Mouse (Mus musculus): ENCODE results near the gene Cers6.

Gene Cers6

GRCm38 (mm10) chr2:68916299-68916698, 55.1 kb downstream of the Cers6 start:
- no peak for DNase-seq (ENCODE audit: low read depth, low spot score)

DNA sequence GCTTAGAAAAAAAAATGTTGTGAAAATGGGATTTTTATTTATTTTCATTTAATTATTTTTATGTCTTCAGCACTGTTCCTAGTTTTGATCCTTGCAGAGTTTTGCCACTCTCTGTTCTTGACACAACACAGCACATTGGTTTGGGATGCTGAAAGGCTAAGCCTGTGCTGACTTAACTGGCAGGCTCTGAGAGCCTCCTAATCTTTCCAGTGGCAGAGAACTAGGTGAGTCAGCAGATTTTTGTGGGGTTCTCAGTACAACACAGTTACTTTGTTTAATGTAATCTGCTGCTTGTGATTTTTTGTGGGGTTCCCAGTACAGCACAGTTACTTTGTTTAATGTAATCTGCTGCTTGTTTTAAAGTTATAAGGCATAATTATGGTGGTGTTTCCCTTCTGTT, 55.8 kb downstream of the Cers6 start:
- DNase-seq (ENCODE audit: low read depth, low spot score), result no peak

GRCm38 (mm10) chr2:68917524-68917923, 56.3 kb downstream of the Cers6 start:
- DNase-seq (ENCODE audit: low read depth, low spot score), result no peak

DNA sequence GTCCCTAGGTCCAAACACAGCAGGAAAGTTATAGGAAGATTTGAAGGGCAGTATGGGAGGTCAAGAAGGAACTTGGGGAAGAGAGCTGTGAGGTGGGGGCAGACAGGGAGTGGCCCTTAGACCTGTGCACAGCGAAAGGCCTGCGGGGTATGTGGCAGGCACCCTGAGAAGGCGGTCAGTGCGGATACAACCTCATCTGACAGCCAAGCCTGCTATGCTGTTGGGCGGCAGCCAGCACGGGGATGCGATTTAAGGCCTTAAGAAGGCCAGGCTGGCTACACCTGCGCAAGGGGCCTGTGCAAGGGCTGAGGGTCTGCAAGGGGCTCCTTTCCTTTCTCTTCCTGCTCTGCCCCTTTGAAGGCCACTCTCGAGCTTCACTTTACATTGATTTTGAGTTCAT, 63.1 kb downstream of the Cers6 start:
- DNase-seq (ENCODE audit: low read depth, low spot score), result no peak

DNA sequence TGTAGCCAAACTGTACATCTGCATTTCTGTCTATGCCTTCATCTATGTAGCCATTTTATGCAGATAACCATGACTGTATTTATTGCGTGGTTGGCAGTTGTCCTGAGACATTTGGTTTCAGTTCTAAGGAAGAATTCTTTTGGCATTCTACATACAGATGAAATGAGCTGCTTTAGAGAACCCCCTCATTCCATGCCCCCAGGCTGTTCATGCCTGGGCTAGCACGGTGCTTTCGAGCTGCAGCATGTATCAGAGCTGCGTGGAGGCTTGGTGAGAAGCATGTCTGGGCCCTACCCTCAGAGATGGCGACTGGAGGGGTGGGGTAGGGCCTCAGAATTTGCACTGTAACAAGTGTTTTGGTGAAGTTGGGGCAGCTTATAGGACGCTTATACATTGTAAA, 64.3 kb downstream of the Cers6 start:
- no peak for DNase-seq (ENCODE audit: low read depth, low spot score)

GRCm38 (mm10) chr2:68926913-68927790, 65.9 kb downstream of the Cers6 start:
- DNase-seq (ENCODE audit: low read depth, low spot score), result no peak

- no peak for DNase-seq (ENCODE audit: low read depth, low spot score)
These were observed 71.0 kb downstream of the Cers6 start for GRCm38 (mm10) chr2:68932240-68932639.

- DNase-seq (ENCODE audit: low read depth, low spot score), result no peak
These were observed 71.4 kb downstream of the Cers6 start for GRCm38 (mm10) chr2:68932656-68933055.

GRCm38 (mm10) chr2:68934651-68935050, 73.4 kb downstream of the Cers6 start:
- no peak for DNase-seq (ENCODE audit: low read depth, low spot score)

DNA sequence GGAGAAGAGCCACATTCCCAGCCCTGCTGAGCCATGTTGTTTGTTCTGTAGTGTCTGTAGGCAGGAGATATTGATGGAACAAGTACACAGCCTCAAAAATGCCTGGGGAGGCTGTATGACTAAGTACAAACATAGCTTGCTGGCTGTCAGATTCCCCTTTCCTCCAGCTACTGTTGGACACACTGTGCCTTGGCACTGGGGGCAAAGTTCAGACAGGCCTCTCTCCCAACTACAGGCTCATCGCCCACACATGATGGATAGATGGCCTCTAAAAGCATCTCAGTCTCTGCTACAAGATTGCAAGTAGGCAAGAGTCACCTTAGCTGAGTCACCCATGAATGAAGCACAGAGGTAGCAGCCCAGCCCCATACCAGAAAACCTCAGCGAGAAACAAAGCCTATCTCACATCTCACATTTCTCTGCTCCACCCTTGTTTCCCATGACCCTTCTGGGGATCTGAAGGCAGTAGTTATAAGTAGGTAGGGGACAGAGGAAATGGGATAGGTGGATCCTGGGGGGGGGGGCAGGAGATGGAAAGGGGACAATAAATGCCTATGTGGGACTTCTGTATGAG, 74.6 kb downstream of the Cers6 start:
- no peak for DNase-seq (ENCODE audit: low read depth, low spot score)

DNA sequence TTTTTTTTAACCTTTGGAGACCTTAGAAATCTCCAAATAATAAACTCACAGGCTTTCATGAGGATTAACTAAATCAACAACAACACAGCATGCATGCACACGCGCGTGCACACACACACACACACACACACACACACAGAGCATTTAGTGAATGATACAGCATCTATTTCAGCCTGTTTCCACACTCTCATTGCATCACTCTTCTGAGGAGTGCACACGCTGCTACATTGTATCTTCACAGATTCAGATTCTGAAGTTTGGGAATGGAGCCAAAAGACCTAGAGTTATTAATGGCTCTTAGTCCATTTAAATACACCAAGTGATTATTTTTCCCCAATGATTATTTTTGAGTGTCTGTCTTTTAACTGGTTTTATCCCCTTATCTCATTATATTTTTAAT, 75.5 kb downstream of the Cers6 start:
- no peak for DNase-seq (ENCODE audit: low read depth, low spot score)

- no peak for DNase-seq (ENCODE audit: low read depth, low spot score)
These were observed 76.6 kb downstream of the Cers6 start for GRCm38 (mm10) chr2:68937833-68938232.

- DNase-seq (ENCODE audit: low read depth, low spot score), result no peak
These were observed 83.7 kb downstream of the Cers6 start for GRCm38 (mm10) chr2:68944898-68945297.

DNA sequence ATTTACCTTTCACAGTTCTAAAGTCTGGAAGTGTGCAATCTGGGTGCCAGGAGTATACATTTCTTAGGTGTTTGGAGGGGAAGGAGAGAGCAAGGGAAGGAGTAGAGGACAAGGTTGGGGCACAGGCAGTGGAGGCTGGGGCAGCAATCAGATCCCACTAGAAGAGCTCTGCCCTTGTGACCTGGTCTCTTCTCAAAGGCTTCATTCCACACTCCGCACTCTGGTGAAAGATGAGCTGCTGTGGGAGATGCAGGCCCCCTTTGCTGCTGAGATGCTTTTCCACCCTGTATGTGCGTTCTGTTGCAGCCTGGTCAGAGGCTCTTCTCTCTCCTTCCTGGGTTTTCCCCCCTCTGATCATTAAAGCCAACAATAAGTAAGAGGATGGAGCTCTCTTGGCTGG, 84.7 kb downstream of the Cers6 start:
- no peak for DNase-seq (ENCODE audit: low read depth, low spot score)

GRCm38 (mm10) chr2:68946819-68947218, 85.6 kb downstream of the Cers6 start:
- DNase-seq (ENCODE audit: low read depth, low spot score), result no peak

DNA sequence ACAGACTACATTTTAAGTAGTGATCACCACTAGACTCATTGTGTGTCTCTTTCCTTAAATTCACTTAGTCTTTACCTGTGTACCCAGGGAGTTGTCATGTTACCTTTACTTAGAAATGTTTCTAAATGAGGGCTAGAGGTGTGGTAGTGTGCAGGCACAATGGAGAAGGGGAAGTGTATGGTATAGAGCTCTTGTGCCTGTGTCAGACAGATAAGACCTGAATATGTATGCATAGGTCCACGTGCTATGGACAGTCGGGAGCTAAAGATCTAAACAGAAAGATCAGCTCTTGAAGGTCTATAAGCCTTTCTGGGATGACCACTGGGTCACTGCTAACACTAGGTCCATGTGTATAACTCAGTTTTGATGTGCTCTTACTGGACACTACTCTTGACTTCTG, 87.9 kb downstream of the Cers6 start:
- no peak for DNase-seq (ENCODE audit: low read depth, low spot score)

DNA sequence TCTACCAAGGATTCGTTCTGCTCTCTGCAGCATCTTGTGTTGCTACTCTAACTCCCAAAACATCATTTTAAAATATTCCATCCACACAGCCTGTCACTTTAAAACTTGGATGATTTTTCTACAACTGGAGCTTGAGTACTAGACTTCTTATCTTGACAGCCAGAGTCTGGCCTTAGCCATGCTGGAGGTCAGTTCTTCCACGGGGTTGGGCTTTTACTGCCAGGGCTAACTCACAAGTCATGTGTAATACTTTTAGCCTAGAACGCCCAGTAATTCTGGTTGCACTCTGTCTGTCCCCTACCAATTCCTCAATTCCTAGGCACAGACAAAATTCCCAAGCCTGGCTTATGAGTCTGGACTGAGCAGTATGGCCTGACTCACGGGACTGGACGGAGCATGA, 88.5 kb downstream of the Cers6 start:
- no peak for DNase-seq (ENCODE audit: low read depth, low spot score)

DNA sequence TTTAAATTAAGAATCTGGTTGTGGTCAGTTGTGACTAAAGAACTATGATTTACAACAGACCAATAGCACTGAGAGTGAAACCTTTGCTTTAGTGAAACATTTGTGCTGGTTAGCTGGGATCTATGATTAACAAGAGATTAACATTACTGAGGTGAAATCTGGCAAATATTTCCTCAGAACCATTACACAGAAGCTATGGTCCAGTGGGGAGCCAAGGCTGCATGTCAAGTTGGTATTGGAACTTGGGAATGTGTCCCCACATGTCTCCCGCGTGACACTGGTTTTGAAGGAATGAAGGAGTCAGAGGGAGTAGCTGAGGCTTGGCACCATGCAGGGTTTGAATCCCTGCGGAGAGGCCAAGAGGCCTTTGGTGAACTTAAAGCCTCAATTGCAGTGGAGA, 90.5 kb downstream of the Cers6 start:
- no peak for DNase-seq (ENCODE audit: low read depth, low spot score)

- no peak for DNase-seq (ENCODE audit: low read depth, low spot score)
These were observed 92.4 kb downstream of the Cers6 start for GRCm38 (mm10) chr2:68953688-68954087.

DNA sequence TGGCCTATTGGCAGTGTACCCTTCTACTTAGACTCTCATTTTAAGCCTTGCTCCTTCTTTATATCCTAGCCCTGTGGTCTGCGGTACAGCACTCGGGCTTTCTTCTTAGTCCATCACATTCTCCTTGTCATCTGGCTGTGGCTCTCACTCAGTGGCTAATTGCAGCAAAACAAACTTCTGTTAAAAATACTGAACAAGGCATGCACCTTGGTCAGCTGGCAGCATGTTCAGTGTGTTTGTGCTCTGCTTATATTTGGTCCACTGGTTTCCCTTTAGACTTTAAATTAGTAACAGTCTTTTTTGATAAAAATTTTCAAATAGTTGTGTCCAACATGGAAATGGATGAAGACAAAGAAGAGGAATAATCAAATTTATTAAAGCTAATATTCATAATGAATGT, 94.3 kb downstream of the Cers6 start:
- no peak for DNase-seq (ENCODE audit: low read depth, low spot score)

DNA sequence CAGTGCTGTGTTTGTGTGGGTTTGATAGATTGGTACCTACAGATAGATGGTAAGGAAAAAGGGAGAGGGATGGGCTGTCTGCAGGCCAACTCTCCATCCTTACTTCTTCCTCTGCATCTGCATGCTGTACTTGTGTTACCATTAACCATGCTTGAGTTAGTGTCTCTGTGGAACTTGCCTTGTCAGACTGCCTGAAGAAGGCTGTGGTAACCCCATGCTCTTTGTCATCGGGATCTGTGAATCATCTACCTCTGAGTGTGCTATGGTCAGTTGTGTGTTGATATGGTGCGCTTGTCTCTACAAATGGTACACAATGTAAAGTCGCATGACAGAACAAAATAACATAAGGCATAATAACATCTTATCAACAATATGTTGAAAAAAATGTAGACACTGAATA, 94.9 kb downstream of the Cers6 start:
- DNase-seq (ENCODE audit: low read depth, low spot score), result no peak

- DNase-seq (ENCODE audit: low read depth, low spot score), result no peak
These were observed 96.6 kb downstream of the Cers6 start for GRCm38 (mm10) chr2:68957831-68958230.

DNA sequence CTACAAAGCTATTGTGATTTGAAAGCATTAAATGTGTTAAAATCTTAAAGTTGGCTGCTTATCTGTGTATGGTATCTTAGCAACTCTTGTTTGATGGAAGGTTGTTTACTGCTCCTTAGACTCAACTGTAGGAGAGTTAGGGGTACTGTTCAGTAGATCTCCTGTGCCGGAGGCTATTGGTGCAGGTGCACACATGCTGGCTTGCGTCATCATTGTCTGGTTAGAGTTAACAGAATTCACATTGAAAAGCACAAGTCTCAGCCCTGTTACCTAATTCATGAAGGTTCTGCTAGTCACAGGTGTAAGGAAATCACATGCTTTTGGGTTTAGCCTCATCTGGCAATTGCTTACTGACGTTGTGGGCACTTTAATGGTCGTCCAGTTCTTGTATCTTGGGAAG, 98.3 kb downstream of the Cers6 start:
- no peak for DNase-seq (ENCODE audit: low read depth, low spot score)
